Mouse (Mus musculus) brain, embryonic 14.5 days (tissue): ENCODE measurements at regions not wholly inside any gene's neighbourhood (a gene's known extent, or its start where the extent isn't known, plus 50 kb on each side); places are given as distances from the start of the nearest gene placed in this dataset.
"Not testable (repeated sequence)": the region's sequence is repeated elsewhere in the genome, so short reads cannot be mapped to it uniquely, and the experiment has no call there.

Experiments used
- DNase-seq: peaks from one replicate; pipeline ENCODE4 v3.0.0-alpha.2; 2011; ENCODE audit warnings: low read depth
- CTCF ChIP-seq: fragments of 200-500 bp; IDR thresholded peaks from 2 replicates; pipeline ENCODE4 v1.5.1; 2012; ENCODE audit warnings: inconsistent platforms, mild to moderate bottlenecking, moderate library complexity, borderline replicate concordance; ENCODE audit not compliant: insufficient read depth, insufficient read length; ENCODE audit errors: extremely low read depth
- POLR2A ChIP-seq: fragments of 200-500 bp; IDR thresholded peaks from 2 replicates; pipeline ENCODE4 v1.6.1; 2012; ENCODE audit warnings: mild to moderate bottlenecking, inconsistent platforms, borderline replicate concordance; ENCODE audit not compliant: poor library complexity, insufficient read depth, insufficient read length, severe bottlenecking; ENCODE audit errors: extremely low read depth

DNA sequence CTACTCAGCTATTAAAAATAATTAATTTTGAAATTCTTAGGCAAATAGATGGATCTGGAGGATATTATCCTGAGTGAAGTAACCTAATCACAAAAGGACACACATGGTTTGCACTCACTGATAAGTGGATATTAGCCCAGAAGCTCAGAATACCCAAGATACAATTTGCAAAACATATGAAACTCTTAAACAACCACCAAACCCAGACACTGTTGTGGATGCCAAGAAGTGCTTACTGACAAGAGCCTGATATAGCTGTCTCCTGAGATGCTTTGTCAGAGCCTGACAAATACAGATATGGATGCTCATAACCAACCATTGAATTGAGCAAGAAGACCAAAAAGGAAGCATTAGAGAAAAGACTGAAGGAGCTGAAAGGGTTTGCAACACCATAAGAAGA lies 468.4 kb upstream of the Cdh12 start:
- not testable (repeated sequence) for DNase-seq

DNA sequence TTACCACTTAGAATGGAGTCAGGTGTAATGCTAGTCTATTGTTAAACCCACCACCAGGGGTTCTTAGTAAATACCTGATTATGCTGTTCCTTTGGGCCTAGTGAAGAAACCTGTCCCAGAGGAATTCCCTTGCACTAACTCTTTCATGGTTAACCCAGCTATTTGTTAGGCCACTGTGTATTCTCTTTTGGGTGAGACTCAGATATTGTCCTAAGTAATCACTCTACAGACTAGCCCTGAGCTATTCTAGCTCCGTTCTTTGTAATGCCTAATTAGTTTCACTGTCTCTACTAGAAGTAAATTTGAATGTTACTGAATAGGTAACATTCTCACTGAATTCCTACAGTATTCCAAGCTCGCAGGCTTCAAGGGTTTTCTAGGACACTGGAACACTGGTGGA lies 464.1 kb upstream of the Cdh12 start:
- not testable (repeated sequence) for DNase-seq

DNA sequence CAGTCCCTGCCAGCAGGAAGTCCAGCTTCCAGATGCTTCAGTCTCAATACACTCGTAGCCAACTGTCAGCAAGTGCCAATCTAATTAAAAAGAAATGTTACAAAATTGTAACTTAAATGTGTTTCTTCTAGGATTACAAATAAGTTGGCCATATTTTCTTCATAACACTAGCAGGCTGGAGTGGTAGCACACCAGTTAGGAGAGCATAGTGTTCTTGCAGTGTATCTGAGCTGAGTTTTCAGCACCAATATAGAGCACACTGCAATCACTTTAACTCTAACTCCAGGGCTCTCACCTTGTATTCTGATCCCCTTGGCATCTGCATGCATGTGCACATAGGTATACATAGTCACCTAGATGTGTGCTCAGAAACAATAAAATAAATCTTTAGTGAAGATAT lies 417.3 kb upstream of the Cdh12 start:
- no peak for TF ChIP-seq CTCF
- no peak for TF ChIP-seq POLR2A
- peak; percentile 41 for DNase-seq

- no peak for TF ChIP-seq CTCF
- DNase-seq: peak; percentile 6
Measured at GRCm38 (mm10) chr15:20034382-20034781, 414.7 kb upstream of the Cdh12 start.

- peak; percentile 54 for DNase-seq
- TF ChIP-seq CTCF: no peak
Measured at GRCm38 (mm10) chr15:20038550-20039435, 410.3 kb upstream of the Cdh12 start.

- TF ChIP-seq CTCF (no peak), POLR2A (no peak)
- DNase-seq: no peak
Measured at GRCm38 (mm10) chr15:20040041-20040440, 409.0 kb upstream of the Cdh12 start.

DNA sequence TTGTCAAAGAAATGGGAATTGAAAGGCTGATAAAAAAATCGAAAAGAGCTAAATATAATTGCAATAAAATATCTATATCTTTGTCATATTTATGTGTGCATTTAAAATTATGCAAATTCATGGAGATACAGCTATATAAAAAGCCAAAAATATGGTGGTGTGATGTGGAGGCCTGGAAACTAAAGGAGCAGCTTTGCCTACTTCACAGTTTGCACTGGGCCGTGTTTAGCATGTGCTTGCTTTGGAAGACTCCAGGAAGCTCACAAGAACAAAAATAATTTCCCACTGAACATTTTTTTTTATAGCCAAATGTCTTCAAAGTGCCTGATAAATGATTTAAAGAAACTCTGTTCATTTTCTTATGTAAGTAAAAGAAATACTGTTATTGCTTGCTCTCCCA lies 364.1 kb upstream of the Cdh12 start:
- peak; percentile 3 for DNase-seq
- no peak for TF ChIP-seq CTCF
- no peak for TF ChIP-seq POLR2A

DNA sequence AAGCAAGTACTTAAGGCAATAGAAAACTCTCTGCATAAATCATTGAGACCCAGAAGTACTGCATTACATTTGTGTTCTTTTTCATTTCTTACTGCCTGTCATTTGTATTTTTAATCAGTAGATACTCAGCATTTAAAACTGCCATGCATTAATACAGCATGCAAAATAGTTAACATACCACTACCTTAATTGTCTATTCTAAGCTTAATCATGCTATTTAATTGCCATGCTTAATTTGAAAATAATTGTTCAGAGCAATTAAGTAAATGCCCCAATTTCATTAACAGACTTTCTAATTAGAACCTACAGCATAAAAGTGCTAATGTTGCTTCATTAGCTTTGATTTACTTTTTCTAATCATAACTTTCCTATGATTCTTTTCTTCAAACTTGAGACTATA lies 359.3 kb upstream of the Cdh12 start:
- DNase-seq: peak; percentile 67

GRCm38 (mm10) chr15:20090522-20090921 lies 358.5 kb upstream of the Cdh12 start:
- DNase-seq: no peak
- TF ChIP-seq CTCF: no peak
- no peak for TF ChIP-seq POLR2A

More for the DNA sequence above, 359.3 kb upstream of the Cdh12 start:
- TF ChIP-seq CTCF (no peak), POLR2A (no peak)

GRCm38 (mm10) chr15:20095764-20096163 lies 353.3 kb upstream of the Cdh12 start:
- TF ChIP-seq POLR2A: no peak
- no peak for TF ChIP-seq CTCF
- peak; percentile 30 for DNase-seq

DNA sequence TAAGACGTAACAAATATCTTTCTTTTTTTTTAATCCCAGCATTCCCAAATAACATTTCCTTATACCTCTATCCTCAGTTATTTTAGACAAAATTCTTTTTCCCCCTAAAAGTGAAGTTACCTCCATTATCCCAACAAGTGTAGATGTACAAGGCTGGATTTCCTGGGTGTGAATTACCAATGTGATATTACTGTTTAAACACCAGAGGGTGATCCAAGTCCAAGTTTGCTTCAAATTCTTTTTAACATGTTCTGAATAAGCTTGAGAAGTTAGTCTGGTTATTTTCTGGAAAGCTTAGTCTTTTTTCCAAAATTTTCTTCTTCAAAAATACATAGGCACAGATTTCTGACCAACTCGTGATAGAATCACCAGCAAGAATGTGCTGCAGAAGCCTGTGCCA lies 329.5 kb upstream of the Cdh12 start:
- DNase-seq: peak; percentile 3
- no peak for TF ChIP-seq CTCF
- no peak for TF ChIP-seq POLR2A

DNA sequence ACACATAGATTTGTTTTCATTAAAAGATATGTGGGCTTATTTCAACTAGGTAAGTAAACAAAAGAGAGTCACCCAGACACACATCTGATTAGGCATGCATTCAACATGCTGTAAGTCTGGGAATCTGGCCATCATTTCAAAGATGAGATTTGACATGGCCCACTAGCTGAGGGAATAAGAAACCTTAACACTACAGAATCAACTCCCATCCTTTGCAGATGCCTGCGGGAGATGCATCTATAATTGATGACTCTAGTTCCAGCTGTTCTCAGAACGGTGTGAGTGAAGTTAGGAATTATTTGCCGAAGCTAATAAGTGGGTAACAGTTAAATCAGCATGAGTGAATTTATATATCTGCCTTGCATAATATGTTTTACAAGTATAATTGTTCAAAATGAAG lies 325.5 kb upstream of the Cdh12 start:
- no peak for TF ChIP-seq POLR2A
- no peak for TF ChIP-seq CTCF
- peak; percentile 73 for DNase-seq
